Mouse (Mus musculus) neural tube, embryonic 15.5 days (tissue): ENCODE measurements around the gene Fndc5. TPM values are rescaled to one million over a fixed set of nuclear protein-coding genes. Genes with fewer than 3 reads are reported as not detected.
A peak's percentile ranks its signal among the peaks of the same experiment; 100 is the strongest.

Experiments used
- ATAC-seq: fragments of 200-750 bp; cut with Nextera tagmentation; 2 replicates; pipeline ENCODE4 v1.8.0; 2017; ENCODE audit warnings: mild to moderate bottlenecking, moderate TSS enrichment, moderate library complexity; ENCODE audit not compliant: low FRiP score
- H3K27ac ChIP-seq: fragments of 300-500 bp; sonication (generic); replicated peaks from 2 replicates; pipeline ENCODE4 v1.5.1; 2015; ENCODE audit warnings: mild to moderate bottlenecking, inconsistent platforms
- H3K27me3 ChIP-seq: fragments of 300-500 bp; sonication (generic); replicated peaks from 2 replicates; pipeline ENCODE4 v1.6.1; 2015; ENCODE audit warnings: inconsistent platforms
- H3K36me3 ChIP-seq: fragments of 300-500 bp; sonication (generic); 2 replicates; pipeline ENCODE4 v1.6.1; 2015; ENCODE audit warnings: inconsistent platforms
- H3K4me1 ChIP-seq: fragments of 300-500 bp; sonication (generic); 2 replicates; pipeline ENCODE4 v1.6.1; 2015; ENCODE audit warnings: inconsistent platforms
- H3K4me2 ChIP-seq: fragments of 300-500 bp; sonication (generic); 2 replicates; pipeline ENCODE4 v1.6.1; 2015; ENCODE audit warnings: inconsistent platforms, mild to moderate bottlenecking, moderate library complexity
- H3K4me3 ChIP-seq: fragments of 300-500 bp; sonication (generic); replicated peaks from 2 replicates; pipeline ENCODE4 v1.5.1; 2015; ENCODE audit warnings: mild to moderate bottlenecking, inconsistent platforms
- H3K9ac ChIP-seq: fragments of 300-500 bp; sonication (generic); replicated peaks from 2 replicates; pipeline ENCODE4 v1.6.1; 2015; ENCODE audit warnings: mild to moderate bottlenecking, inconsistent platforms
- H3K9me3 ChIP-seq: fragments of 300-500 bp; sonication (generic); replicated peaks from 2 replicates; pipeline ENCODE4 v1.6.1; 2016; ENCODE audit warnings: inconsistent platforms
- WGBS: fragments of 180-500 bp; shearing (Covaris S2); methylation state at CpG from one replicate; pipeline ENCODE4 v1.1.7; 2015; ENCODE audit warnings: mixed read lengths; 5-methylcytosine and 5-hydroxymethylcytosine counted together
- polyA plus RNA-seq: library from polyadenylated mRNA; unstranded; fragments of >200 nt; fragmentation: Nextera tagmentation; extraction: Ambion mirVana; gene quantifications from 2 replicates; pipeline ENCODE4 v1.2.1, GENCODE M21; 2015

The Fndc5 gene
- polyA plus RNA-seq, 1 experiment from 2014 or later, result 34.9 TPM

DNA sequence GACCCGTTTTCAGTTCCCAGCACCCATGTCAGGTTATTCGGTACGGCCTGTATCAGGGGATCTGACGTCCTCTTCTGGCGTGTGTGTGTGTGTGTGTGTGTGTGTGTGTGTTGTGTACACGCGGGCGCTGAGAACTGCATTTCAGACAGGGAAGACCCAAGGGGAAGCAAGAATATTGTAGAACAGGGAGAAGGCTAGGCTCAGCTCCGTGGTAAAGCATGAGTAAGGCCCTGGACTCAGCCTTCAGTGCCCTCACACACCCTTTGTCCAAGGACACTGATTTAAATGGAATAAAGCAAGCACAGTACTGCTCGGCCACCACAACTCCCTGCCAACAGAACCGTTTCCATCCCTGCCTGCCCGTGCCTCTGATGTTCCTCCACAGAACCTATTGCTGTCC, 53.7 kb downstream of the Fndc5 start:
- peaks cover 37% of the 10 kb centered on the region for H3K4me1 ChIP-seq
- H3K27me3 ChIP-seq, result no peaks in the 10 kb centered on the region
- H3K36me3 ChIP-seq, result peaks cover 15% of the 10 kb centered on the region; the same call in 1 of the 2 replicates
- no peaks in the 10 kb centered on the region for H3K9me3 ChIP-seq
- H3K4me2 ChIP-seq, result peak overlapping the region; percentile 86
- peak overlapping the region; percentile 93 for H3K27ac ChIP-seq
- WGBS, result 3% methylated on average over 12 of the region's 12 CpGs
- ATAC-seq, result no peak
- peak overlapping the region; percentile 69 for H3K4me3 ChIP-seq
- peak overlapping the region; percentile 75 for H3K9ac ChIP-seq

DNA sequence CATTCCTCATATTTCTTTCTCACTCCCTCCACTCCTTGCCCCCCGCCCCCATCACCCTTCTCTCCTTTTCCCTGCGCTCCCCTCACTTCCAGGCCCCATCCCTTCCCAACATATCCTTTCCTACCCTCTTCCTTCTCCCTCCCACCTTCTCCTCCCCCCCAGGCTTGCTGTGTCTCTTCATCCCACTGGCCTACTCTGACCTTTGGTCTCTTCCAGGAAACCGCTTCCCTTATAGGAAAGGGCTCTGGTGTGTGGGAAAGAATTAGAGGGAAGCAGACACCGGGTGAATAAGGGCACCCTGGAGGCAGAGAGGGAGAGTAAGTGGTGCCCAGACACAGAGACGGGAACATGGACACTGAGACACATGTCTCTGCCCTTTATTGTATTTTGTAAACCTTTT, 54.9 kb downstream of the Fndc5 start:
- Histone ChIP-seq H3K4me2 (peak overlapping the region; percentile 86; the same call in 1 of the 2 replicates), H3K9me3 (no peaks in the 10 kb centered on the region), H3K4me1 (peaks cover 37% of the 10 kb centered on the region), H3K9ac (0 out of 2 replicates have a peak overlapping the region, but pooled peaks have one; percentile 18), H3K4me3 (no peak overlapping the region), H3K27me3 (no peaks in the 10 kb centered on the region), H3K36me3 (peaks cover 26% of the 10 kb centered on the region), H3K27ac (no peak overlapping the region)
- no peak for ATAC-seq
- WGBS, result 83% methylated on average over 5 of the region's 5 CpGs

Other genes starting within 250 kb of the Fndc5 start
- 20.3 and 20.7 TPM in 2 replicates for gene Azin2, start 174.6 kb upstream of the Fndc5 start, polyA plus RNA-seq
- 90.2 and 120 TPM in 2 replicates for gene Ak2, start 145.0 kb upstream of the Fndc5 start, polyA plus RNA-seq
- gene Rnf19b, start 78.7 kb upstream of the Fndc5 start, polyA plus RNA-seq, result 29.9 and 34.5 TPM in 2 replicates
- gene Tmem54, start 31.5 kb upstream of the Fndc5 start, polyA plus RNA-seq, result 3.3 TPM in 1 of 2 replicates, not detected in the other
- 129 and 143 TPM in 2 replicates for gene Hpca, start 15.0 kb upstream of the Fndc5 start, polyA plus RNA-seq
- 16.7 TPM in 2 replicates for gene S100pbp, start 52.7 kb downstream of the Fndc5 start, polyA plus RNA-seq
- gene Yars, start 52.8 kb downstream of the Fndc5 start, polyA plus RNA-seq, result 109 and 111 TPM in 2 replicates
- 6.0 and 6.9 TPM in 2 replicates for gene C77080, start 124.4 kb downstream of the Fndc5 start, polyA plus RNA-seq
- gene Sync, start 150.6 kb downstream of the Fndc5 start, polyA plus RNA-seq, result 2.7 and 2.9 TPM in 2 replicates
- 246 and 284 TPM in 2 replicates for gene Rbbp4, start 198.4 kb downstream of the Fndc5 start, polyA plus RNA-seq
- 18.3 and 29.5 TPM in 2 replicates for gene Zbtb8os, start 198.7 kb downstream of the Fndc5 start, polyA plus RNA-seq
- gene Zbtb8a, start 241.1 kb downstream of the Fndc5 start, polyA plus RNA-seq, result 18.2 and 20.2 TPM in 2 replicates